Mouse (Mus musculus) embryonic fibroblast, embryonic 13.5 days (primary cell): ENCODE measurements at regions not wholly inside any gene's neighbourhood (a gene's known extent, or its start where the extent isn't known, plus 50 kb on each side); places are given as distances from the start of the nearest gene placed in this dataset.

Source experiments
- H3K27ac ChIP-seq: 2 replicates; pipeline ENCODE4 v1.5.1; 2012; ENCODE audit warnings: low read length, control low read depth, inconsistent platforms; ENCODE audit not compliant: insufficient read depth
- H3K4me1 ChIP-seq: 2 replicates; pipeline ENCODE4 v1.6.1; 2011; ENCODE audit warnings: low read length; ENCODE audit not compliant: control insufficient read depth, insufficient read depth
- H3K4me3 ChIP-seq: 2 replicates; pipeline ENCODE4 v1.5.1; 2011; ENCODE audit warnings: mild to moderate bottlenecking, control low read depth, low read length; ENCODE audit not compliant: insufficient read depth
- CTCF ChIP-seq: IDR thresholded peaks from 2 replicates; pipeline ENCODE4 v1.5.1; 2011; ENCODE audit warnings: mild to moderate bottlenecking, control low read depth, low read length, moderate library complexity, borderline replicate concordance; ENCODE audit not compliant: insufficient read depth
- POLR2A ChIP-seq: IDR thresholded peaks from 2 replicates; pipeline ENCODE4 v1.6.1; 2011; ENCODE audit warnings: low read depth, mild to moderate bottlenecking, control low read depth, low read length, moderate library complexity

GRCm38 (mm10) chr12:39341751-39342271 lies 562.6 kb downstream of the Etv1 start:
- H3K4me1 ChIP-seq: no peaks in the 10 kb centered on the region
- TF ChIP-seq CTCF (no peak), POLR2A (no peak)
- no peak overlapping the region for H3K4me3 ChIP-seq
- H3K27ac ChIP-seq: no peak overlapping the region

GRCm38 (mm10) chr12:39342327-39342726 lies 563.1 kb downstream of the Etv1 start:
- no peak overlapping the region for H3K4me3 ChIP-seq
- TF ChIP-seq POLR2A: no peak
- TF ChIP-seq CTCF: no peak
- no peak overlapping the region for H3K27ac ChIP-seq

GRCm38 (mm10) chr12:39371480-39372245 lies 592.5 kb downstream of the Etv1 start:
- no peaks in the 10 kb centered on the region for H3K4me1 ChIP-seq
- TF ChIP-seq POLR2A: no peak
- no peak for TF ChIP-seq CTCF
- H3K27ac ChIP-seq: no peak overlapping the region
- no peak overlapping the region for H3K4me3 ChIP-seq

More at GRCm38 (mm10) chr12:39342327-39342726, 563.1 kb downstream of the Etv1 start:
- H3K4me1 ChIP-seq: no peaks in the 10 kb centered on the region

- TF ChIP-seq CTCF (no peak), POLR2A (no peak)
- H3K4me3 ChIP-seq: no peak overlapping the region
- no peaks in the 10 kb centered on the region for H3K4me1 ChIP-seq
- H3K27ac ChIP-seq: no peak overlapping the region
Observed at GRCm38 (mm10) chr12:39373721-39374120, 594.5 kb downstream of the Etv1 start.
